Mouse (Mus musculus) brain, embryonic 14.5 days (tissue): Measurements from ENCODE around the gene Prex1.

ENCODE experiments used
- CTCF ChIP-seq: fragments of 200-500 bp; IDR thresholded peaks from 2 replicates; pipeline ENCODE4 v1.5.1; 2012; ENCODE audit warnings: inconsistent platforms, mild to moderate bottlenecking, moderate library complexity, borderline replicate concordance; ENCODE audit not compliant: insufficient read depth, insufficient read length; ENCODE audit errors: extremely low read depth
- POLR2A ChIP-seq: fragments of 200-500 bp; IDR thresholded peaks from 2 replicates; pipeline ENCODE4 v1.6.1; 2012; ENCODE audit warnings: mild to moderate bottlenecking, inconsistent platforms, borderline replicate concordance; ENCODE audit not compliant: poor library complexity, insufficient read depth, insufficient read length, severe bottlenecking; ENCODE audit errors: extremely low read depth

GRCm38 (mm10) chr2:166662595-166663160, 51.0 kb downstream of the Prex1 start:
- TF ChIP-seq POLR2A (no peak), CTCF (no peak)
